Mouse (Mus musculus): ENCODE results near the gene Scgb2b12.
"Not testable (repeated sequence)": the region's sequence is repeated elsewhere in the genome, so short reads cannot be mapped to it uniquely, and the experiment has no call there.

The Scgb2b12 gene

GRCm38 (mm10) chr7:32327145-32327544 lies at the start of gene Scgb2b12:
Gene Scgb2b12 (minus strand): TSS chr7:32327245.
- not testable (repeated sequence) for DNase-seq

- DNase-seq = not testable (repeated sequence)
Observed at GRCm38 (mm10) chr7:32333882-32334281, 6.8 kb upstream of the Scgb2b12 start, which contains the start of gene Scgb1b12. Gene Scgb1b12 (plus strand): TSS chr7:32334182.

Data from lung, adult 18-20 months (tissue).